Mouse (Mus musculus) liver, embryonic 14.5 days (tissue): Measurements from ENCODE around the gene Snx4. TPM values are rescaled to one million over a fixed set of nuclear protein-coding genes. Genes with fewer than 3 reads are reported as not detected.

ENCODE experiments used
- ATAC-seq: fragments of 200-750 bp; cut with Nextera tagmentation; 2 replicates; pipeline ENCODE4 v1.8.0; 2017; ENCODE audit warnings: moderate number of reproducible peaks, mild to moderate bottlenecking, moderate library complexity; ENCODE audit not compliant: insufficient read depth
- DNase-seq, 3 experiments: peaks; one replicate each; pipeline ENCODE4 v3.0.0-alpha.2; 2012 to 2013; ENCODE audit warnings: low read depth in 3 of 3, low spot score in 3 of 3
- H3K27ac ChIP-seq: fragments of 300-500 bp; sonication (generic); 2 replicates; pipeline ENCODE4 v1.5.1; 2014; ENCODE audit warnings: moderate library complexity, mild to moderate bottlenecking, control low read depth, inconsistent platforms
- H3K27me3 ChIP-seq: fragments of 300-500 bp; sonication (generic); 2 replicates; pipeline ENCODE4 v1.6.1; 2014; ENCODE audit warnings: mild to moderate bottlenecking, low read length, moderate library complexity; ENCODE audit not compliant: control insufficient read depth, insufficient read depth
- H3K36me3 ChIP-seq: fragments of 300-500 bp; sonication (generic); replicated peaks from 2 replicates; pipeline ENCODE4 v1.6.1; 2014; ENCODE audit warnings: low read depth; ENCODE audit not compliant: control insufficient read depth, insufficient read depth
- H3K4me1 ChIP-seq, 2 experiments: fragments of 200-500 bp in 1 of 2; fragments of 300-500 bp in 1 of 2; sonication (generic) in 1 of 2; replicated peaks; 2 replicates each; pipeline ENCODE4 v1.6.1; 2012 to 2014; ENCODE audit warnings: antibody characterized with exemption in 1 of 2, inconsistent platforms in 1 of 2, low read length in 1 of 2; ENCODE audit not compliant: control insufficient read depth in 2 of 2, insufficient read depth in 2 of 2
- H3K4me2 ChIP-seq: fragments of 300-500 bp; sonication (generic); 2 replicates; pipeline ENCODE4 v1.6.1; 2014; ENCODE audit warnings: low read depth, mild to moderate bottlenecking, control low read depth, moderate library complexity
- H3K4me3 ChIP-seq, 2 experiments: fragments of 200-500 bp in 1 of 2; fragments of 300-500 bp in 1 of 2; sonication (generic) in 1 of 2; 2 replicates each; pipeline ENCODE4 v1.5.1; 2012 to 2014; ENCODE audit warnings: low read depth in 2 of 2, low read length in 2 of 2, mild to moderate bottlenecking in 2 of 2, control low read depth in 1 of 2, inconsistent platforms in 1 of 2, moderate library complexity in 1 of 2; ENCODE audit not compliant: insufficient read depth in 1 of 2
- H3K9ac ChIP-seq: fragments of 300-500 bp; sonication (generic); replicated peaks from 2 replicates; pipeline ENCODE4 v1.6.1; 2014; ENCODE audit warnings: mild to moderate bottlenecking, control low read depth, moderate library complexity
- H3K9me3 ChIP-seq: fragments of 300-500 bp; sonication (generic); 2 replicates; pipeline ENCODE4 v1.6.1; 2016; ENCODE audit warnings: low read length, mixed read lengths; ENCODE audit not compliant: control insufficient read depth
- CTCF ChIP-seq: IDR thresholded peaks from 2 replicates; pipeline ENCODE4 v1.5.1; 2016; ENCODE audit warnings: antibody characterized with exemption, low read depth, control low read depth
- EP300 ChIP-seq: IDR thresholded peaks from 2 replicates; pipeline ENCODE4 v1.6.1; 2016; ENCODE audit warnings: antibody characterized with exemption, low read depth
- WGBS: fragments of 180-500 bp; shearing (Covaris S2); extraction: QIAGEN DNeasy Blood & Tissue Kit; methylation state at CpG from one replicate; pipeline ENCODE4 v1.1.7; 2014; ENCODE audit not compliant: insufficient replicate concordance; 5-methylcytosine and 5-hydroxymethylcytosine counted together
- polyA plus RNA-seq, 2 experiments: library from polyadenylated mRNA; depleted of rRNA in 1 of 2; stranded (reverse) in 1 of 2; unstranded in 1 of 2; fragments of >200 nt; fragmentation: Nextera tagmentation in 1 of 2; extraction: Ambion mirVana in 1 of 2; gene quantifications; 2 replicates each; pipeline versions ENCODE4 v1.2.1 to v1.2.3; 2012 to 2014

Snx4 gene
- polyA plus RNA-seq, 2 experiments: 7.1 to 21.3 TPM

DNA sequence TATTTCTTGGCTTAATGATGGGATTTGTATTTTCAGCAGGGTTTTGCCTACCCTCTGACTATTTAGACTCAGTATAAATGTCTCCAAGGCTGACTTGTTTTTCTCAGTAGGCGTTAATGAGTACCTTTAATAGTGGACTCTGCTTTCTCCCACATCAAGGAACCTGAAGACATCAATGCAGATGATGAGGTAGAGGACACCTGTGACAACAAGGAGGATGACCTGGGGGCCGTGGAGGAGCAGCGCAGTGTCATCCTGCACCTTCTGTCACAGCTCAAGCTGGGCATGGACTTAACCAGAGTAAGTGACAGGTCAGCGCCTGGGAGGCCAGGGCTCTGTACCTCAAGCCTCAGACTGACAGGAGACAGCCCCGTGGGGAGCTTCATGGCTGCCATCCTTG lies 26.9 kb upstream of the Snx4 start:
- H3K36me3 ChIP-seq: peaks cover 10% of the 10 kb centered on the region; the same call in 1 of the 2 replicates
- DNase-seq (no peak), ATAC-seq (no peak)
- no peak overlapping the region for H3K27ac ChIP-seq
- H3K4me1 ChIP-seq: no peaks in the 10 kb centered on the region
- no peak overlapping the region for H3K4me3 ChIP-seq
- no peak overlapping the region for H3K4me2 ChIP-seq
- TF ChIP-seq CTCF (no peak), EP300 (no peak)
- WGBS: 76% methylated on average over 5 of the region's 5 CpGs
- no peaks in the 10 kb centered on the region for H3K9me3 ChIP-seq
- no peaks in the 10 kb centered on the region for H3K27me3 ChIP-seq
- H3K9ac ChIP-seq: no peak overlapping the region

DNA sequence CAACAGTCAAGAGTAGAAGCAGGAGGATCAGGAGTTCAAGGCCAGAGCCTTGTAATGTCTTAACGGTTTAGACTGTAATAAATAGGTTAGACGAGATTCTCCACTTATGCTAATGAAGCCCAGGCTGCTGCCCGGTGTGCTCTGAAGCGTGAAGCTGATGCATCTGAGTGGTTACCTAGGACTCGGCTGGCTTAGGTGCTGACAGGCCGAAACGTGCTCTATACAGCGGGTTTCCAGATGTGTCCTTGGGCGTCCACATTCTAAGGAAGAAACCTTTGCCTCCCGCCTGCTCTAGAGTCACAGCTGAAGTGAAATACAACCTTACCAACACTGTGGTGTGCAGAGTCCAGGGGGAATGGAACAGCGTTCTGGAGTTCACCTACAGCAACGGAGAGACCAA lies 17.1 kb upstream of the Snx4 start:
- Histone ChIP-seq H3K9ac (no peak overlapping the region), H3K9me3 (no peaks in the 10 kb centered on the region), H3K4me2 (no peak overlapping the region), H3K4me3 (no peak overlapping the region), H3K4me1 (no peaks in the 10 kb centered on the region), H3K27me3 (no peaks in the 10 kb centered on the region), H3K27ac (no peak overlapping the region), H3K36me3 (peaks cover 1% of the 10 kb centered on the region; the same call in 1 of the 2 replicates)
- DNase-seq (no peak), ATAC-seq (no peak)
- TF ChIP-seq CTCF (no peak), EP300 (no peak)
- WGBS: 84% methylated on average over 12 of the region's 12 CpGs

GRCm38 (mm10) chr16:33236151-33236550 lies 15.1 kb upstream of the Snx4 start:
- Histone ChIP-seq H3K4me2 (no peak overlapping the region), H3K9me3 (no peaks in the 10 kb centered on the region), H3K27me3 (no peaks in the 10 kb centered on the region), H3K36me3 (no peaks in the 10 kb centered on the region), H3K4me3 (no peak overlapping the region), H3K9ac (no peak overlapping the region), H3K27ac (no peak overlapping the region), H3K4me1 (no peaks in the 10 kb centered on the region)
- DNase-seq (no peak), ATAC-seq (no peak)
- 74% methylated on average over 6 of the region's 6 CpGs for WGBS
- no peak for TF ChIP-seq EP300
- TF ChIP-seq CTCF: no peak

- H3K36me3 ChIP-seq: peaks cover 5% of the 10 kb centered on the region
- WGBS: 73% methylated on average over 2 of the region's 2 CpGs
- DNase-seq: no peak
- no peaks in the 10 kb centered on the region for H3K9me3 ChIP-seq
- no peaks in the 10 kb centered on the region for H3K27me3 ChIP-seq
- no peak overlapping the region for H3K4me2 ChIP-seq
- no peak for TF ChIP-seq EP300
- no peak for TF ChIP-seq CTCF
- H3K27ac ChIP-seq: no peak overlapping the region
- H3K9ac ChIP-seq: no peak overlapping the region
- no peak for ATAC-seq
- no peak overlapping the region for H3K4me3 ChIP-seq
- no peaks in the 10 kb centered on the region for H3K4me1 ChIP-seq
Observed at GRCm38 (mm10) chr16:33239305-33239704, 11.9 kb upstream of the Snx4 start.

- no peaks in the 10 kb centered on the region for H3K4me1 ChIP-seq
- H3K27me3 ChIP-seq: no peaks in the 10 kb centered on the region
- WGBS: 73% methylated on average over 6 of the region's 6 CpGs
- TF ChIP-seq CTCF (no peak), EP300 (no peak)
- H3K27ac ChIP-seq: no peak overlapping the region
- no peak for ATAC-seq
- DNase-seq: no peak
- H3K36me3 ChIP-seq: peaks cover 5% of the 10 kb centered on the region
- H3K9me3 ChIP-seq: no peaks in the 10 kb centered on the region
- no peak overlapping the region for H3K4me3 ChIP-seq
- H3K4me2 ChIP-seq: no peak overlapping the region
- H3K9ac ChIP-seq: no peak overlapping the region
Observed at GRCm38 (mm10) chr16:33242046-33242445, 9.2 kb upstream of the Snx4 start.
